Comparison of ENCODE assay signal across 11 mouse cellular contexts in genomic region chr2:33641859-33642571, GRCm38 (mm10). TPM values are rescaled to one million over a fixed set of nuclear protein-coding genes. Genes with fewer than 3 reads are reported as not detected.
DNase-seq lines count a peak whose midpoint lies in the region; ATAC-seq and TF ChIP-seq lines count a peak whose summit lies in the region.
"Had no signal": no experiment of that assay in that cellular context is flagged by ENCODE, and none has a peak within 500 bp of the region (broad histone marks: within the 10 kb centered on the region; RNA-seq: fewer than 3 reads in every experiment).

No protein-coding gene starts in this region.

- H3K9ac ChIP-seq in ES-Bruce4 (ENCODE audit: low read depth, poor library complexity, severe bottlenecking) = no peak overlapping the region
- no peak overlapping the region for H3K9ac ChIP-seq in heart, embryonic 16.5 days (ENCODE audit: low read length)
- no peak overlapping the region for H3K9ac ChIP-seq in liver, embryonic 13.5 days

- peak overlapping the region; percentile 24; the same call in 1 of the 2 replicates for H3K4me2 ChIP-seq in heart, embryonic 16.5 days (ENCODE audit: low read depth, low read length)
- H3K4me2 ChIP-seq in liver, embryonic 13.5 days = no peak overlapping the region

- no peak for TF ChIP-seq EP300 in ES-Bruce4 (IDR thresholded peaks at IDR 0.05; ENCODE audit: insufficient read depth, low read depth, low read length)

- H3K4me3 ChIP-seq in gastrocnemius, adult 2 months = peak overlapping the region; percentile 47
- H3K4me3 ChIP-seq in ES-Bruce4 (ENCODE audit: low read depth, low read length) = peak overlapping the region; percentile 5; the same call in 1 of the 2 replicates
- H3K4me3 ChIP-seq in heart, embryonic 16.5 days (ENCODE audit: low read length) = peak overlapping the region; percentile 17; the same call in 1 of the 2 replicates
- H3K4me3 ChIP-seq in liver, embryonic 13.5 days (replicated peaks) = peak overlapping the region; percentile 3; the same call in 1 of the 2 replicates

- ATAC-seq in heart, embryonic 16.5 days (replicated peaks; ENCODE audit: extremely low read depth, insufficient read depth, low FRiP score) = no peak
- no peak for ATAC-seq in liver, embryonic 13.5 days (ENCODE audit: low read depth)
- no peak for ATAC-seq in megakaryocyte, adult 5-6 weeks (ENCODE audit: poor library complexity, severe bottlenecking)

- intact Hi-C loops in gastrocnemius, adult 2 months (cut with DNase I) = loop anchor here (2.0 kb wide), 2 partner anchors 73 to 155 kb away; no protein-coding TSS in a partner anchor

- H3K27me3 ChIP-seq in ES-Bruce4 (ENCODE audit: control insufficient read depth, insufficient read depth, low read length, poor library complexity, severe bottlenecking) = peaks cover 34% of the 10 kb centered on the region
- H3K27me3 ChIP-seq in heart, embryonic 16.5 days (ENCODE audit: control insufficient read depth, insufficient read depth, low read length) = peaks cover 92% of the 10 kb centered on the region
- H3K27me3 ChIP-seq in liver, embryonic 13.5 days = peaks cover 100% of the 10 kb centered on the region

- no peak overlapping the region for H3K27ac ChIP-seq in gastrocnemius, adult 2 months
- no peak overlapping the region for H3K27ac ChIP-seq in ES-Bruce4 (ENCODE audit: insufficient read depth, low read length)
- no peak overlapping the region for H3K27ac ChIP-seq in heart, embryonic 16.5 days (ENCODE audit: low read length)
- H3K27ac ChIP-seq in liver, embryonic 13.5 days = no peak overlapping the region

- DNase-seq in gastrocnemius, adult 2 months = no peak
- no peak for DNase-seq in gastrocnemius, postnatal 4 days (ENCODE audit: low spot score in 2 of 2)
- DNase-seq in liver, embryonic 13.5 days = no peak
- DNase-seq in natural killer cell, adult 2 months (ENCODE audit: low spot score in 2 of 2) = no peak
- no peak for DNase-seq in adrenal gland, adult 2 months
- DNase-seq: adrenal gland, postnatal 25 days; layer of hippocampus, postnatal 36 days had no signal

- H3K4me1 ChIP-seq in ES-Bruce4 (ENCODE audit: control insufficient read depth, insufficient read depth, low read length) = peaks cover 3% of the 10 kb centered on the region
- H3K4me1 ChIP-seq in heart, embryonic 16.5 days (ENCODE audit: control insufficient read depth, insufficient read depth, low read length) = peaks cover 12% of the 10 kb centered on the region; the same call in 1 of the 2 replicates
- peaks cover 7% of the 10 kb centered on the region for H3K4me1 ChIP-seq in liver, embryonic 13.5 days (replicated peaks)

- H3K36me3 ChIP-seq in ES-Bruce4 (ENCODE audit: control insufficient read depth, insufficient read depth, low read length, poor library complexity, severe bottlenecking) = no peaks in the 10 kb centered on the region
- H3K36me3 ChIP-seq in heart, embryonic 16.5 days (ENCODE audit: control insufficient read depth, insufficient read depth) = no peaks in the 10 kb centered on the region
- H3K36me3 ChIP-seq in liver, embryonic 13.5 days = no peaks in the 10 kb centered on the region

- TF ChIP-seq POLR2A in ES-Bruce4 (IDR thresholded peaks at IDR 0.05; ENCODE audit: insufficient read depth, low read length) = no peak

- WGBS in heart, embryonic 16.5 days = 3% methylated on average over 41 of the region's 41 CpGs
- 1% methylated on average over 41 of the region's 41 CpGs for WGBS in liver, embryonic 13.5 days (ENCODE audit: insufficient replicate concordance)

- no peak for TF ChIP-seq CTCF in gastrocnemius, adult 2 months (IDR thresholded peaks at IDR 0.05)
- no peak for TF ChIP-seq CTCF in ES-Bruce4 (IDR thresholded peaks at IDR 0.05; ENCODE audit: low read depth, low read length)

- no peaks in the 10 kb centered on the region for H3K9me3 ChIP-seq in ES-Bruce4 (replicated peaks; ENCODE audit: control insufficient read depth, insufficient read depth, low read length, poor library complexity, severe bottlenecking)
- no peaks in the 10 kb centered on the region for H3K9me3 ChIP-seq in heart, embryonic 16.5 days (replicated peaks; ENCODE audit: control insufficient read depth, low read length)
- H3K9me3 ChIP-seq in liver, embryonic 13.5 days (replicated peaks) = no peaks in the 10 kb centered on the region

RNA-seq across cellular contexts. Expression of gene Lmx1b, which starts 1.7 kb away (rescaled TPM):
- total RNA-seq in gastrocnemius, adult 2 months (2021) = under 1 TPM; 0.18 to 0.25 TPM
- 1 to 10 TPM in 1 of 2 experiments, under 1 TPM in 1; 0.98 to 1.3 TPM for total RNA-seq in gastrocnemius, postnatal 4 days (2021)
- polyA plus RNA-seq in ES-Bruce4 (2011; ENCODE audit: insufficient read depth, insufficient read length, low read depth, missing spikeins) = 0.46 and 0.58 TPM in 2 replicates
- polyA plus RNA-seq in heart, embryonic 16.5 days (2015; fragmentation: Nextera tagmentation; extraction: Ambion mirVana) = not detected in 2 replicates
- polyA plus RNA-seq in liver, embryonic 13.5 days (2015; fragmentation: Nextera tagmentation; extraction: Ambion mirVana) = not detected in 2 replicates
- not detected in 2 replicates for total RNA-seq in megakaryocyte, adult 5-6 weeks (2015)
- total RNA-seq in megakaryocyte, adult 5-6 weeks (2017) = not detected in 2 replicates
- not detected for total RNA-seq in adrenal gland, adult 2 months (2021)
- polyA plus RNA-seq in adrenal gland, adult 2 months (2012; rRNA removed) = 0.02 TPM in 1 of 2 replicates, not detected in the other
- polyA plus RNA-seq: C2C12 had no signal
